Mouse (Mus musculus) hindbrain, embryonic 12.5 days (tissue): Measurements from ENCODE around the gene Dph1. TPM values are rescaled to one million over a fixed set of nuclear protein-coding genes. Genes with fewer than 3 reads are reported as not detected.

Experiments used
- ATAC-seq: fragments of 200-750 bp; cut with Nextera tagmentation; 2 replicates; pipeline ENCODE4 v1.8.0; 2017; ENCODE audit warnings: moderate TSS enrichment; ENCODE audit not compliant: low FRiP score
- H3K27ac ChIP-seq: fragments of 300-500 bp; sonication (generic); 2 replicates; pipeline ENCODE4 v1.5.1; 2016; ENCODE audit warnings: mild to moderate bottlenecking
- H3K27me3 ChIP-seq: fragments of 300-500 bp; sonication (generic); 2 replicates; pipeline ENCODE4 v1.6.1; 2016; ENCODE audit warnings: mild to moderate bottlenecking
- H3K36me3 ChIP-seq: fragments of 300-500 bp; sonication (generic); 2 replicates; pipeline ENCODE4 v1.6.1; 2016; ENCODE audit warnings: mild to moderate bottlenecking
- H3K4me1 ChIP-seq: fragments of 300-500 bp; sonication (generic); 2 replicates; pipeline ENCODE4 v1.6.1; 2016
- H3K4me2 ChIP-seq: fragments of 300-500 bp; sonication (generic); replicated peaks from 2 replicates; pipeline ENCODE4 v1.6.1; 2016; ENCODE audit warnings: mild to moderate bottlenecking
- H3K4me3 ChIP-seq: fragments of 300-500 bp; sonication (generic); 2 replicates; pipeline ENCODE4 v1.5.1; 2016; ENCODE audit warnings: mild to moderate bottlenecking
- H3K9ac ChIP-seq: fragments of 300-500 bp; sonication (generic); 2 replicates; pipeline ENCODE4 v1.6.1; 2016; ENCODE audit warnings: mild to moderate bottlenecking, moderate library complexity
- H3K9me3 ChIP-seq: fragments of 300-500 bp; sonication (generic); replicated peaks from 2 replicates; pipeline ENCODE4 v1.6.1; 2016; ENCODE audit warnings: mild to moderate bottlenecking
- WGBS: fragments of 180-500 bp; shearing (Covaris S2); methylation state at CpG from one replicate; pipeline ENCODE4 v1.1.7; 2016; 5-methylcytosine and 5-hydroxymethylcytosine counted together
- polyA plus RNA-seq: library from polyadenylated mRNA; unstranded; fragments of >200 nt; fragmentation: Nextera tagmentation; extraction: Ambion mirVana; gene quantifications from 2 replicates; pipeline ENCODE4 v1.2.1, GENCODE M21; 2016

Dph1 gene
- polyA plus RNA-seq, 1 experiment from 2014 or later = 18.6 TPM

GRCm38 (mm10) chr11:75161417-75162008 is 29.5 kb downstream of the Dph1 start:
- H3K27ac ChIP-seq = no peak overlapping the region
- no peak overlapping the region for H3K9ac ChIP-seq
- H3K4me2 ChIP-seq = no peak overlapping the region
- 75% methylated on average over 4 of the region's 4 CpGs for WGBS
- peaks cover 20% of the 10 kb centered on the region for H3K4me1 ChIP-seq
- peaks cover 44% of the 10 kb centered on the region for H3K36me3 ChIP-seq
- ATAC-seq = no peak
- H3K9me3 ChIP-seq = no peaks in the 10 kb centered on the region
- H3K4me3 ChIP-seq = no peak overlapping the region
- peaks cover 42% of the 10 kb centered on the region for H3K27me3 ChIP-seq

GRCm38 (mm10) chr11:75160954-75161353 is 30.1 kb downstream of the Dph1 start:
- Histone ChIP-seq H3K4me2 (no peak overlapping the region), H3K27me3 (peaks cover 37% of the 10 kb centered on the region), H3K27ac (no peak overlapping the region), H3K9ac (no peak overlapping the region), H3K4me1 (peaks cover 15% of the 10 kb centered on the region), H3K4me3 (no peak overlapping the region), H3K36me3 (peaks cover 49% of the 10 kb centered on the region), H3K9me3 (no peaks in the 10 kb centered on the region)
- ATAC-seq = no peak
- WGBS = 88% methylated on average over 7 of the region's 7 CpGs

GRCm38 (mm10) chr11:75159564-75159963 is 31.5 kb downstream of the Dph1 start:
- no peak overlapping the region for H3K27ac ChIP-seq
- no peaks in the 10 kb centered on the region for H3K9me3 ChIP-seq
- peaks cover 49% of the 10 kb centered on the region for H3K36me3 ChIP-seq
- H3K4me2 ChIP-seq = no peak overlapping the region
- peaks cover 23% of the 10 kb centered on the region for H3K27me3 ChIP-seq
- no peak overlapping the region for H3K9ac ChIP-seq
- H3K4me3 ChIP-seq = no peak overlapping the region
- WGBS = 69% methylated on average over 2 of the region's 2 CpGs
- H3K4me1 ChIP-seq = peaks cover 6% of the 10 kb centered on the region; the same call in 1 of the 2 replicates
- no peak for ATAC-seq

DNA sequence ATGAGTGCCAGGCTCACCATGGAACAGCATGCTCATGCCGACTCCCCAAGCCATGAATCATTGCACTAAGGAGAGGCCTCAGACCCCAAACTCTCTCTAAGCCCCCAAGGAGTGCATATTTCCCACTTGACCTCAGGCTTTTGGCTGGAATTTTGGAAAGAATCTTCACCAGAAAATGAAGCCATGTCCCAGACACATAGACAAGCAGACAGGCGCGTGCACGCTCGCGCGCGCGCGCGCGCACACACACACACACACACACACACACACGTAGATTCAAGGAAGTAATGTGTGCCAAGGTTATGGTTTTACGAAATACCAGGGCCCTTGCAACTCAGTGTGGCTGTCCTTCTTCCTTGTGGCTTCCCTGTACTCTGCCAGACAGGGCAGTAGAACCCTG is 32.6 kb downstream of the Dph1 start:
- Histone ChIP-seq H3K9me3 (no peaks in the 10 kb centered on the region), H3K4me1 (peaks cover 6% of the 10 kb centered on the region; the same call in 1 of the 2 replicates), H3K4me3 (no peak overlapping the region), H3K27me3 (peaks cover 12% of the 10 kb centered on the region), H3K4me2 (no peak overlapping the region), H3K27ac (no peak overlapping the region), H3K36me3 (peaks cover 45% of the 10 kb centered on the region), H3K9ac (no peak overlapping the region)
- ATAC-seq = no peak
- WGBS = 94% methylated on average over 14 of the region's 14 CpGs

GRCm38 (mm10) chr11:75157901-75158300 is 33.1 kb downstream of the Dph1 start:
- Histone ChIP-seq H3K4me3 (no peak overlapping the region), H3K4me1 (peaks cover 6% of the 10 kb centered on the region; the same call in 1 of the 2 replicates), H3K27ac (no peak overlapping the region), H3K9me3 (no peaks in the 10 kb centered on the region), H3K36me3 (peaks cover 43% of the 10 kb centered on the region), H3K9ac (no peak overlapping the region), H3K27me3 (peaks cover 6% of the 10 kb centered on the region), H3K4me2 (no peak overlapping the region)
- ATAC-seq = no peak
- 50% methylated on average over 2 of the region's 2 CpGs for WGBS

DNA sequence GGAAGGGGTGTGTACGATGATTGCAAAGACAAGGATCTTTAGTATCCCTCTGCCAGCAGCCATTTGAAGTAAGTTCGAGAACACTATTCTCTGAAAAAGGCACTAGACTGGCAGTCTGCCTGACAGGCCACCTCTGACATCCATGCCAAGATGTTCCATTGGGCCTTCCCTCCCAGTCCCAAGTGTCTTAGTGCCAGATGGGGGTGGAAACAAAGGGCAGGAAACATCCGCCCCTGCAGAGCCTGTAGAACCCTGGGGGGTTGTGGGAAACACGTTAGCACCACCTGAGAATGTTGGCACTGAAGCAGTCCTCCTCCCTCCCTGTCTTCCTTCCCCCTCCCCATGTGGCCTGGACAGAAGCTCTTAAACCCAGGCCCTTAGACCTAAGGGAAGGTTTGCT is 34.0 kb downstream of the Dph1 start:
- no peak overlapping the region for H3K4me2 ChIP-seq
- H3K9ac ChIP-seq = no peak overlapping the region
- no peaks in the 10 kb centered on the region for H3K9me3 ChIP-seq
- H3K4me1 ChIP-seq = peaks cover 6% of the 10 kb centered on the region; the same call in 1 of the 2 replicates
- 56% methylated on average over 4 of the region's 4 CpGs for WGBS
- H3K27ac ChIP-seq = no peak overlapping the region
- no peaks in the 10 kb centered on the region for H3K27me3 ChIP-seq
- H3K4me3 ChIP-seq = no peak overlapping the region
- ATAC-seq = no peak
- peaks cover 43% of the 10 kb centered on the region for H3K36me3 ChIP-seq

DNA sequence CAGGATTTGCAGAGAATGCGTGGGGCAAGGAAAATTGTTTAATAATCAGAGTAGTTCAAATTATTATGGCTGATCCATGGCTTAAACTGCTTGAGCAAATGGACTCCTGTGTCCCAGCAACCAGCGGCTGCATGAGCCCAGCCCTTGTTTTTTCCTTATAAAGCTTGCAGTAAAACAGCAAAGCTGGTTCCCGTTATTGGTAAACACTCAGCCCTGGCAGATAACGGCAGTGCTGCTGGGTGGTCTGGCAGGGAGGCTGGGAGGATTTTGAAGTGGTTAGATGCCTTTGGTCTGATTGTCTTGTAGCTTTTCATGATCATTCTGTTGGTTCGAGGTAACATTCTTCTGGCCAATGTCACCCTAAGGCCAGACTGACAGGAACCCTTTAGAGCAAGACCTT is 34.6 kb downstream of the Dph1 start:
- no peak overlapping the region for H3K4me3 ChIP-seq
- WGBS = 77% methylated on average over 5 of the region's 5 CpGs
- H3K36me3 ChIP-seq = peaks cover 38% of the 10 kb centered on the region
- no peak overlapping the region for H3K27ac ChIP-seq
- H3K9ac ChIP-seq = no peak overlapping the region
- no peak for ATAC-seq
- peaks cover 6% of the 10 kb centered on the region; the same call in 1 of the 2 replicates for H3K4me1 ChIP-seq
- H3K9me3 ChIP-seq = no peaks in the 10 kb centered on the region
- no peaks in the 10 kb centered on the region for H3K27me3 ChIP-seq
- H3K4me2 ChIP-seq = no peak overlapping the region

DNA sequence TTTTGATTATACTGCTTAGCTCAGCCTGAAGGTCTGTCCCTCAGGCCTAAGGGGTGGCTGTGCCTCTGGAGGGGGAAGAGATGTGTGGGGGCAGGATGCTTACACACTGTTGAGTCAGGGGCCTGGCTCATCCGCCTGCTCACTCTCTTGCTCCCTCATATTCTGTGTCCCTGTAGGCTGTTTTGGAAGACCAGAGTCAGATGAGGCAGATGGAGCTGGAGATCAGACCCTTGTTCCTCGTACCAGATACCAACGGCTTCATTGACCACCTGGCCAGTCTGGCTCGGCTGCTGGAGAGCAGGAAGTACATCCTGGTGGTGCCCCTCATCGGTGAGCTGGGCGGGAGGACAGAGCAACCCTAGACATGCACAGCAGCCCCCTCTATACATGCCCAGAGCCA is 35.1 kb downstream of the Dph1 start:
- Histone ChIP-seq H3K27me3 (no peaks in the 10 kb centered on the region), H3K27ac (no peak overlapping the region), H3K4me3 (no peak overlapping the region), H3K36me3 (peaks cover 36% of the 10 kb centered on the region), H3K4me2 (no peak overlapping the region), H3K9me3 (no peaks in the 10 kb centered on the region), H3K4me1 (peaks cover 6% of the 10 kb centered on the region; the same call in 1 of the 2 replicates), H3K9ac (no peak overlapping the region)
- 76% methylated on average over 6 of the region's 6 CpGs for WGBS
- ATAC-seq = no peak

DNA sequence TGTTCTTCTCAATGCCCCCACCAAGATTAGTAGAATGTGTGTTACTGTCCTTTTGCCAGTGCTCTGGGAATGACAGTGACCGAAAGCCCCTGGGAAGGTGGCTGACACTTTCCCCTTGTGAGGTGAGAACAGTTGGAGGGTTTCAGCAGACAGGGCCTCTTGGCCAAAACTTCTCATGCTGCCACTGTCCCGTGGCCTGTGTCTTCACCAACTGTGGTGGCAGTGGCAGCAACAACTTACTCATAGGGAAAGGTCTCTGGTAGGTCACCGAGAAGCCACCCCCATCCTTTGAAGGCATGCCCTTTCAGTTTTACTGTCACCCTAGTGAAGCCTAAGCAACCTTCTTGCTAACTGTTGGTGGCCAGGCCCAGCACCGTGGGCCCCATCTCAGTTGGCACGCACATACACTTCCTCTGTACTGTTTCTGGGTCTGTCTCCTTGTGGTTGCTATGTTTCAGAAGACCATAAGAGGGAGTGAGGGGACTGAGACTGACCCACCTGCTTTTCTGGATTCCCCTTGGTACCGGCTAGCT is 36.9 kb downstream of the Dph1 start:
- Histone ChIP-seq H3K9me3 (no peaks in the 10 kb centered on the region), H3K4me1 (peaks cover 6% of the 10 kb centered on the region; the same call in 1 of the 2 replicates), H3K9ac (no peak overlapping the region), H3K36me3 (peaks cover 24% of the 10 kb centered on the region), H3K4me2 (no peak overlapping the region), H3K27ac (no peak overlapping the region), H3K4me3 (no peak overlapping the region), H3K27me3 (no peaks in the 10 kb centered on the region)
- WGBS = 72% methylated on average over 6 of the region's 6 CpGs
- ATAC-seq = no peak

- H3K9ac ChIP-seq = no peak overlapping the region
- ATAC-seq = no peak
- H3K27ac ChIP-seq = no peak overlapping the region
Measured at GRCm38 (mm10) chr11:75152603-75153557, 38.2 kb downstream of the Dph1 start.

DNA sequence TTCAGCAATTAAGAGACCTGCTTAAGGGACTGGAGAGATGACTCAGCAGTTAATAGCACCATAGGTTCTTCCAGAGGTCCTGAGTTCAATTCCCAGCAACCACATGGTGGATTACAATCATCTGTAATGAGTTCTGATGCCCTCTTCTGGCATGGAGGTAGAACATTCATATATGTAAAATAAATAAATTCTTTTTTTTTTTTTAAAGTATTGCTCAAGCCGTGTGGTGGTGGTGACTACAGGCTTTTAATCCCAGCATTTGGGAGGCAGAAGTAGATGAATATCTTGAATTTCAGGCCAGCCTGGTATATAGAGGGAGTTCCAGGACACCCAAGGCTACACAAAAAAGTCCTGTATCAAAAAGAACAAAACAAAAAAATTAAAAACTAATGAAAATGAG is 40.7 kb downstream of the Dph1 start:
- 93% methylated on average over 1 of the region's 1 CpGs for WGBS
- peaks cover 20% of the 10 kb centered on the region for H3K4me1 ChIP-seq
- H3K27me3 ChIP-seq = no peaks in the 10 kb centered on the region
- H3K9me3 ChIP-seq = no peaks in the 10 kb centered on the region
- no peak overlapping the region for H3K9ac ChIP-seq
- H3K36me3 ChIP-seq = peaks cover 16% of the 10 kb centered on the region
- no peak overlapping the region for H3K4me3 ChIP-seq
- no peak overlapping the region for H3K27ac ChIP-seq
- ATAC-seq = no peak
- no peak overlapping the region for H3K4me2 ChIP-seq

More at GRCm38 (mm10) chr11:75152603-75153557, 38.2 kb downstream of the Dph1 start:
- Histone ChIP-seq H3K4me1 (peaks cover 14% of the 10 kb centered on the region), H3K27me3 (no peaks in the 10 kb centered on the region), H3K4me3 (no peak overlapping the region), H3K36me3 (peaks cover 21% of the 10 kb centered on the region), H3K9me3 (no peaks in the 10 kb centered on the region), H3K4me2 (no peak overlapping the region)
- WGBS = 78% methylated on average over 18 of the region's 18 CpGs

DNA sequence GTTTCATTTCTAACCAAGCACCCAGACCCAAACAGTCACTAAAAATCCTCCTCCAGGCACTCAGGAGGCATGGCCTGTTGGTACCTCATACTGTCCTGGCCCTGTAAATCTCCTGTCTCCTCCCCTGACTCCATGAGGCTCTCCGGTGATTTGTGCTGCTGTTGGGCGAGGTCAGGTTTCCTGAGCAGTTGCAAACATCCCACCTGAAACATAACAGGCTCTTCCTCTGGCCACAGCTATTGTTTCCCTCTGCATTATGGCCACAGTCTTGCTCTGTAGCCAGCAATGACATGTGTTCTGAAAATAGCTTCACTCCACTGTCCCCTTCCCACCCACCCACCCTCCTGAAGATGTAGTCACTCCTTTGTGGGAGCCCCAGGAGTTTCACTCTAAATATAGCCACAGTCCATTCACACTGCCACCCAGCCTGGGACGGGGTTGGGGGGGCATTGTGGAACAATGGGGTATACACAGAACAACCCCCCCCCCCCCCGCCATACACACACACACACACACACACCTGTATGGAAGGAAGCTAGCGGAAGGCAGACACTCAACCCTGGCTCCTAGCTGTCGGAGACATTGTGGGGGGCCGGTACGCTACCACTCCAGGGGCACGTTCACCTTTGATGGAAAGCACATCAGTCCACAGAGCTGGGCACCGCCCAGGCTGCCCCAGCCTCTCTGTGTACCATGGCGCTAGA is 42.6 kb downstream of the Dph1 start:
- Histone ChIP-seq H3K4me2 (no peak overlapping the region), H3K4me1 (peaks cover 20% of the 10 kb centered on the region), H3K36me3 (peaks cover 30% of the 10 kb centered on the region), H3K4me3 (no peak overlapping the region), H3K9ac (no peak overlapping the region), H3K27me3 (no peaks in the 10 kb centered on the region), H3K9me3 (no peaks in the 10 kb centered on the region), H3K27ac (peak overlapping the region; percentile 82)
- WGBS = 87% methylated on average over 11 of the region's 11 CpGs
- ATAC-seq = no peak
